Mouse (Mus musculus): ENCODE data around the gene Kcnip2. TPM values are rescaled to one million over a fixed set of nuclear protein-coding genes. Genes with fewer than 3 reads are reported as not detected.

The Kcnip2 gene
- total RNA-seq, 2 experiments from 2014 or later, result 204 to 236 TPM

DNA sequence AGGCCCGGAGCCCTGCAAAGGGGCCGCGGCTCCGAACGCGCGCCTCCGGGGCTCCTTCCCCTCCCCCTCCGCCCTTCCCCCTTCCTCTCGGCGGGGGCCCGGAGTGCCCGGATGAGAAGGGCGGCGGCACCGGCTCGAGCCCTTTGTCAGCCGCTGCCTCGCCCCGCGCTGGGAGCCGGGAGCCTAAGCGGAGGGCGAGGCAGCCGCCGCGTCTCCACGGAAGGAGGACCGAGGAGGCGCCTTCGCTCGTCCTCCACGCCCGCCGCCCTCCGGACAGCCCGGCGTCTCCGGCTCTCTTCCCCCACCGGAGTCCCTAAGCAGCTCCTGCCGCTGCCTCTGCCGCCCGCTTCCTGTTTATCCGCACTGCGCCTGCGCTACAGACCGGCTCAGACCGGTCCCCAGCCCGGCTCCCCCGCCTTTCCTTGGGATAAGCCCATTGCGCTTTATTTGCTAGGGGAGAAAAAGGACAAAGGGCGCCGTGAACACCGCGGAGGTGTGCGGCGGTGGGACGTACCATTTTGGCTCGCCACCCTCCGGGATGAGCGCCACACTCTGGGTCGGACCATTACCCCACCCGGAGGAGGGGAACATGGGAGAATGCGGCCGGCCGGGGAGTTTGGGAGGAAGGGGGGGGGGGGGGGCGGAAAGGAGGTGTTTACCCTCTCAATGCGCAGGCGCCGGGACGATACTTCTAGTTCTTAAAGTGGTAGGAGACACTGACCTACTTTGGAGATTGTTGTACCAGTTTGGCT, 32.5 kb downstream of the Kcnip2 start, which contains the start of gene Mgea5:
Gene Mgea5 (minus strand): TSS at position 657 of the 752 bp plus-strand sequence.
- peak; percentile 94 to 98 for DNase-seq
- intact Hi-C loops (cut with DNase I), result no loop called here

DNA sequence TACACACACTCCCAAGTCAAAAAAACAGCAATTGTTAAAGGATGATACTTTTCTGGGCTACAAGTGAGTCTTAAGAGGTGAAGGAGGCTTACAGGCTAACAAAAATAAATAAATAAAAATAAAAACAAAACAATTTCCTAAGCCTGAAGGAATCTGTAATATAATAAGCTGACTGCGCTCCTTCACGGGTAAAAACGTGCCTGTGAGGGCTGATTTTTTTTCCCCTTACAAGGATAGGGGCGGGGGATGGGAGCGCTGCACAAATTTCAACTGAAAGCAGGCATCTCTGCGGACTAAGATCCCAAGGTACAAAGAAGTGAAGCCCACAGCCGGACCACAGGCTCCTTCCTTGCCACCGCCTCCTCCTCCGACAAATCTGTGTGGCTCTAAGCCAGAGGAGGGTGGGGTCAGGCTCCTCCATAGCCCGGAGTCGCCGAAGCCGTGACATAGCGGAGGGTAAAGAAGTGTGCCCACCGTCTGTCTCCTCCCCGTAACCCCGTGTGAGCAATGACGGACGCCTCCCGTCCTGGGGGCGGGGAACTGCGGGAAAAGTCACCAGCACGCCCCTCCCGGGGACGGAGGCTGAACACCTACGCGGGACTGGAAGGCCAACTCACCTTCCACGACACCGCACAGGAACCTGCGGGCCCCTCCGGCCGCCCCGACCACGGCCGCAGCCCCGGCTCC, 33.4 kb downstream of the Kcnip2 start:
- DNase-seq, result peak; percentile 71 to 76
- intact Hi-C loops (cut with DNase I), result no loop called here

DNA sequence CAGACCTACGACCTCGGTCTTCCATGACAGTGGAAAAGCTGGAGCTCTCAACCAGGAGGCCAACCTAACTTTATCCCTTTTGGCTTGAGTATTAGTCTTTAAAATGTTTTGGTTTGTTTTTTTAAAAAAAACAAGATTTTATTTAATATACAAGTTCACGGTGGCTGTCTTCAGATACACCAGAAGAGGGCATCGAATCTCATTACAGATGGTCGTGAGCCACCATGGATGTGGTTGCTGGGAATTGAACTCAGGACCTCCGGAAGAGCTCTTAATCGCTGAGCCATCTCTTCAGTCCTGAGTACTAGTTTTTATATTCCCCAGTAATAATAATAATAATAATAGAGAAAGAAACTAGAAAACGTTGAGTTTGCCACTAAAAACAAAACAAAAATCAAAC, 34.2 kb downstream of the Kcnip2 start:
- DNase-seq, result no peak
- intact Hi-C loops (cut with DNase I), result loop anchor here (2.0 kb wide), 1 partner anchor 35 kb away; no protein-coding TSS in a partner anchor

- no peak for DNase-seq
- intact Hi-C loops (cut with DNase I), result loop anchor here (2.0 kb wide), 1 partner anchor 34 kb away; no protein-coding TSS in a partner anchor
These were observed 35.4 kb downstream of the Kcnip2 start for GRCm38 (mm10) chr19:45780350-45780915.

- intact Hi-C loops (cut with DNase I), result no loop called here
- DNase-seq, result no peak
These were observed 40.4 kb downstream of the Kcnip2 start for GRCm38 (mm10) chr19:45775486-45775885.

GRCm38 (mm10) chr19:45771501-45771900, 44.4 kb downstream of the Kcnip2 start:
- no peak for DNase-seq
- intact Hi-C loops (cut with DNase I), result no loop called here

DNA sequence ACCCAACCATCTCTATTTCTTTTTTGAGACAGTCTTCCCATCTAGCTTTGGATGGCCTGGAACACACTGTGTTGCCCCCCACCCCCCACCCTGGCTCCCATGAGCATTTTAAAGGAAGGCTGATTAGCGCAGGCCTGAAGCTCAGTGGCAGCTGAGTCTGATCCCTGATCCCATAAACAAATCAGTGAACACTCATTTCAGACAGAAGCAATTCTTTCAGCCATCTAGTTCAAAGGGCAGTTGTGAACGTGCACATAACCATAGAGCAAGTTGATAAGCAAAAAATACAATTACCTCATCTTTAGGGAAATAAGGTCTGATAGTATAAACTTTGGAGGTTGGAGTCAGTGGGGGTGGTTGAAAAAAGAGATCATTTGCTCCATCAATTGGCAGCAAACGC, 55.1 kb downstream of the Kcnip2 start:
- intact Hi-C loops (cut with DNase I), result no loop called here

GRCm38 (mm10) chr19:45758671-45759070, 57.2 kb downstream of the Kcnip2 start:
- intact Hi-C loops (cut with DNase I), result no loop called here

More for the DNA sequence above, 55.1 kb downstream of the Kcnip2 start:
- no peak for DNase-seq

DNA sequence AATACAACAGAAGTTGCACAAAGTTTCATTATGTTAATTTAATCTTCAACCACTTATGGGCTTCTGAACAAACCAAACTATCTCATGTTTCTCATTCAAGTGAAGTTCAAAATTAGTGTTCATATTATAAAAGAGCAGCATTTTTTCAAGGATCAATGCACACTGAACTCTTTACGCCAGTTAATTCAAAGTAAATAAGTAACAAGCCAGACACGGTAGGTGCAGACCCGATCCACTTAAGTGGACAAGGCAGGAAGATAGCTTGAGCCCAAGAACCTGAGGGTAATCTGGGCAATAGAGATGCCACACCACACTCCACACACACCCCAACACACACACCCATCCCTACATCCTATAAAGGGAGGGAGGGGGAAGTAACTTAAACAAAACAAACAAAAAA, 62.3 kb downstream of the Kcnip2 start:
- DNase-seq, result no peak
- intact Hi-C loops (cut with DNase I), result no loop called here

More at GRCm38 (mm10) chr19:45758671-45759070, 57.2 kb downstream of the Kcnip2 start:
- no peak for DNase-seq

GRCm38 (mm10) chr19:45751881-45752280, 64.0 kb downstream of the Kcnip2 start:
- DNase-seq, result no peak
- intact Hi-C loops (cut with DNase I), result no loop called here

DNA sequence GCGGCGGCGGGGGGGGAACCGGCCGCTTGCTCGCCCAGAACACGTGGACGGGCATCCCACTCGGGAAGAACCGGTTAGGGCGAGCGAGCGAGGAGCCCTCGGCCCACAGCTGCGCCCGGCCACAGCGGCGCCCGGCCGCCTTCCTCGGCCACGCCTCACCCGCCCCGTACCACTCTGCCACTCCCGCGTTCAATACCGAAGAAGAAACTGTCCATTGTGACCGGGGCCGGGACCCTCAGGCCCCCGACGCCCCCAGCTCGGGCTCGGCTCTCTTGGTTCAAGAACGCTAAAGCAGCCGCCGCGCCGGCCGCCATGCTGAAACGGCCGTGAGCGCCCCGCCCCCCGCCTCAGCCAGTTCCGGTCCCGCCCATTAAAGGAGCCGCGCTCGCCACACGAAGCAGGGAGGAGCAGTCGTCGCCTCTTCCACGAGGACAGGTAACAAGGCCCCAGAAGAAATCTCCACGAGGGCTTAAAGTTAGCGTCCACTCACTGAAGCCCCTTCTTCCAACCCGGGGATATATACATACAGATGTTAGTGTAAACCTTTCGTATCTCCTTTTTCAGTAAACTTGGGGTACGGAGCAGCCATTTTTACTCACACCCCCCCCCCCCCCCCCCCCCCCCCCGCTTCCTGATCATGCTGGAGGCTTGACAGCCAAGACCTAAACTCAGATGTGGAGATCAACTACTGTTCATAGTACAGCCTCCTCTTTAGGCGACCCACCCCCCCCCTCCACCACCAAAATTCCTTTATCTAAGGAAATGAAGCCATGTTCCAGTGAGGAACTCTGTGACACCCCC, 66.4 kb downstream of the Kcnip2 start, which contains the start of gene Npm3:
Gene Npm3 (minus strand): TSS at position 349 of the 801 bp plus-strand sequence.
- intact Hi-C loops (cut with DNase I), result no loop called here
- DNase-seq, result peak; percentile 83

GRCm38 (mm10) chr19:45748691-45749242, 67.1 kb downstream of the Kcnip2 start:
- peak in 1 of 2 experiments; percentile 23 for DNase-seq
- intact Hi-C loops (cut with DNase I), result no loop called here

DNA sequence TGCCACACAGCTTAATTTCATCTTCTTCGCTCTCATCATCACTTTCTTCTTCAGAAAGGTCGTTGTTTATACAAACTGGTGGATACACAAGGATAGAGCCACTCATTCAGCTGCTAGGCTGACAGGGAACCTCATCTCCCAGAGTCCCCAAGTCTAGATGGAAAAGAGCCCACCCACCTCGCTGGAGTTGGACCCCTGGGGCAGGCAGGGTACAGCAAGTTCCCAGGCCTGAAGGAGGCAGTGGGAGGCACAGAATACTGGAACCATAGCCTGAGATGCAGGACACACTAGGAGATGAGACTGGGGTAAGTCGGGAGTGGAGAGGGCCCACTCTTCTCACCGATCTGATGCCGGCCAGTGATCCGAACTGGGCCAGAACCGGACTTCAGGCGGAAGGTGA, 67.7 kb downstream of the Kcnip2 start:
- DNase-seq, result no peak
- intact Hi-C loops (cut with DNase I), result no loop called here

GRCm38 (mm10) chr19:45747028-45747867, 68.6 kb downstream of the Kcnip2 start:
- DNase-seq, result peak; percentile 83 to 87
- intact Hi-C loops (cut with DNase I), result loop anchor here (2.0 kb wide), 3 partner anchors 34 to 526 kb away; partner anchors contain the start of gene Fbxw4

- intact Hi-C loops (cut with DNase I), result loop anchor here (1.0 to 2.0 kb wide), 4 partner anchors 34 to 526 kb away; partner anchors contain the start of gene Fbxw4
- DNase-seq, result peak; percentile 83 to 84
These were observed 69.5 kb downstream of the Kcnip2 start for GRCm38 (mm10) chr19:45746153-45747020.

GRCm38 (mm10) chr19:45745344-45746152, 70.3 kb downstream of the Kcnip2 start:
- DNase-seq, result no peak
- intact Hi-C loops (cut with DNase I), result loop anchor here (1.0 to 2.0 kb wide), 4 partner anchors 35 to 525 kb away; partner anchors contain the start of gene Fbxw4

GRCm38 (mm10) chr19:45743619-45744018, 72.2 kb downstream of the Kcnip2 start:
- intact Hi-C loops (cut with DNase I), result no loop called here

More at GRCm38 (mm10) chr19:45743619-45744018, 72.2 kb downstream of the Kcnip2 start:
- no peak for DNase-seq

Measured in heart, postnatal 36 days (tissue).